Mouse (Mus musculus) bone marrow macrophage, adult 2 months (primary cell): ENCODE measurements around the gene Sertad3.

Experiments
- CTCF ChIP-seq: IDR thresholded peaks from 2 replicates; pipeline ENCODE4 v1.5.1; 2012; ENCODE audit warnings: low read depth, mild to moderate bottlenecking, low read length, moderate library complexity
- POLR2A ChIP-seq: IDR thresholded peaks from 2 replicates; pipeline ENCODE4 v1.6.1; 2012; ENCODE audit warnings: mild to moderate bottlenecking, low read depth, low read length, borderline replicate concordance

GRCm38 (mm10) chr7:27446521-27447418 lies 26.8 kb upstream of the Sertad3 start:
- TF ChIP-seq CTCF (no peak), POLR2A (no peak)
